Mouse (Mus musculus): ENCODE data around the gene Ovch2. TPM values are rescaled to one million over a fixed set of nuclear protein-coding genes. Genes with fewer than 3 reads are reported as not detected.

The Ovch2 gene
- total RNA-seq, 2 experiments from 2014 or later: not detected

GRCm38 (mm10) chr7:107742963-107743465 lies 58.0 kb downstream of the Ovch2 start:
- no peak for DNase-seq (ENCODE audit: extremely low spot score in 1 of 2, low spot score in 2 of 2)
- no peak for TF ChIP-seq CTCF (IDR thresholded peaks at IDR 0.05)
- Histone ChIP-seq H3K4me3 (no peak overlapping the region), H3K27ac (no peak overlapping the region)
- intact Hi-C loops (cut with DNase I): loop anchor here (10.0 kb wide), 1 partner anchor 528 kb away; no protein-coding TSS in a partner anchor

- DNase-seq (ENCODE audit: extremely low spot score in 1 of 2, low spot score in 2 of 2): peak; percentile 22 to 29
- intact Hi-C loops (cut with DNase I): loop anchor here (1.0 kb wide), 1 partner anchor 75 kb away; no protein-coding TSS in a partner anchor
- peak; percentile 51 for TF ChIP-seq CTCF (IDR thresholded peaks at IDR 0.05)
- Histone ChIP-seq H3K4me3 (no peak overlapping the region), H3K27ac (no peak overlapping the region)
These were observed 62.3 kb downstream of the Ovch2 start for GRCm38 (mm10) chr7:107738726-107739125.

GRCm38 (mm10) chr7:107733162-107733561 lies 67.8 kb downstream of the Ovch2 start:
- no peak; the same call in 1 of the 2 replicates for TF ChIP-seq CTCF (IDR thresholded peaks at IDR 0.05)
- H3K4me3 ChIP-seq: no peak overlapping the region
- intact Hi-C loops (cut with DNase I): no loop called here
- no peak for DNase-seq (ENCODE audit: extremely low spot score in 1 of 2, low spot score in 2 of 2)
- H3K27ac ChIP-seq: no peak overlapping the region

Other genes starting within 250 kb of the Ovch2 start
- 1 to 10 TPM; 8.3 to 9.2 TPM for gene Olfml1, start 233.8 kb downstream of the Ovch2 start, total RNA-seq (2021)
- gene Ppfibp2, start 206.0 kb downstream of the Ovch2 start, total RNA-seq (2021): 1 to 10 TPM; 6.9 TPM
- not detected for gene 5330417H12Rik, start 176.0 kb downstream of the Ovch2 start, total RNA-seq (2021)
- not detected for gene Cyb5r2, start 43.2 kb downstream of the Ovch2 start, total RNA-seq (2021)
- not detected for gene Olfr467, start 11.1 kb upstream of the Ovch2 start, total RNA-seq (2021)
- gene Olfr469, start 24.3 kb upstream of the Ovch2 start, total RNA-seq (2021): not detected
- gene Olfr470, start 46.3 kb upstream of the Ovch2 start, total RNA-seq (2021): not detected
- not detected for gene Olfr472, start 96.7 kb upstream of the Ovch2 start, total RNA-seq (2021)
- gene Olfr473, start 129.2 kb upstream of the Ovch2 start, total RNA-seq (2021): not detected
- gene Olfr474, start 153.4 kb upstream of the Ovch2 start, total RNA-seq (2021): not detected
- gene Olfr476, start 163.6 kb upstream of the Ovch2 start, total RNA-seq (2021): not detected
- gene Olfr477, start 185.5 kb upstream of the Ovch2 start, total RNA-seq (2021): not detected
- gene Olfr478, start 232.8 kb upstream of the Ovch2 start, total RNA-seq (2021): not detected
- gene Olfr479, start 249.5 kb upstream of the Ovch2 start, total RNA-seq (2021): not detected